Comparison of ENCODE assay signal across 10 mouse cellular contexts in the genomic region with DNA sequence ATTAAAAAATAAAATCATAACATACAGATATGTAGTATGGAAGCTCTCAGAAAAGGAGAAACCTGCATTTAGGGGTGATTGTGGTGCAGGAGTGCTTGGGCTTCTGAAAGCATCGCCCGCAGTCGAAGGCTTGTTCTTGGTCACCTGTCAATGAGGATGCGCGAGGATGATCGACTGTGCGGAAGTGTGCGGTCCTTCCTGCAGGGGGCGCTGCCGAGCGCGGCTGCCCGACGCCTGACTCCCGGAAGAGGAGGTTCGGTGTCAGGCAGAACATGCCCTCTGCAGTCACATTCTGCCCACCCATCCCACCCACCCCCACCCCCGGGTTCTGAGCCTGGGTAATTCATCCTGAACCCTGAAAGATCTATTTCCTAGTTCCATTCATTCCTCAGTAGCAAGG.
DNase-seq lines count a peak whose midpoint lies in the region; ATAC-seq and TF ChIP-seq lines count a peak whose summit lies in the region.
"Had no signal": no experiment of that assay in that cellular context is flagged by ENCODE, and none has a peak within 500 bp of the region (broad histone marks: within the 10 kb centered on the region; RNA-seq: fewer than 3 reads in every experiment).

No protein-coding gene starts in this region.

- peak; percentile 48 for TF ChIP-seq CTCF in forebrain, postnatal 0 days (IDR thresholded peaks at IDR 0.05; ENCODE audit: low read depth)
- peak; percentile 55; the same call in 1 of the 2 replicates for TF ChIP-seq CTCF in embryonic fibroblast, embryonic 13.5 days (IDR thresholded peaks at IDR 0.05; ENCODE audit: borderline replicate concordance, insufficient read depth, low read length)

- no peak overlapping the region for H3K4me2 ChIP-seq in forebrain, postnatal 0 days (ENCODE audit: low read depth)
- no peak overlapping the region for H3K4me2 ChIP-seq in forebrain, embryonic 16.5 days (ENCODE audit: low read length)
- no peak overlapping the region for H3K4me2 ChIP-seq in midbrain, embryonic 16.5 days (ENCODE audit: low read length)
- H3K4me2 ChIP-seq: midbrain, embryonic 12.5 days had no signal

- no peaks in the 10 kb centered on the region for H3K4me1 ChIP-seq in forebrain, postnatal 0 days (ENCODE audit: insufficient read depth)
- no peaks in the 10 kb centered on the region for H3K4me1 ChIP-seq in forebrain, embryonic 16.5 days (replicated peaks; ENCODE audit: control insufficient read depth, insufficient read depth, low read length)
- H3K4me1 ChIP-seq in midbrain, embryonic 10.5 days: peaks cover 3% of the 10 kb centered on the region; the same call in 1 of the 2 replicates
- H3K4me1 ChIP-seq in midbrain, embryonic 16.5 days (ENCODE audit: control insufficient read depth, insufficient read depth, low read length): no peaks in the 10 kb centered on the region
- no peaks in the 10 kb centered on the region for H3K4me1 ChIP-seq in embryonic fibroblast, embryonic 13.5 days (ENCODE audit: control insufficient read depth, insufficient read depth, low read length)
- H3K4me1 ChIP-seq: midbrain, embryonic 12.5 days had no signal

- H3K9me3 ChIP-seq in forebrain, postnatal 0 days (ENCODE audit: low read length): no peaks in the 10 kb centered on the region
- H3K9me3 ChIP-seq in forebrain, embryonic 16.5 days (ENCODE audit: control insufficient read depth, low read length): no peaks in the 10 kb centered on the region
- H3K9me3 ChIP-seq in midbrain, embryonic 10.5 days (replicated peaks): no peaks in the 10 kb centered on the region
- H3K9me3 ChIP-seq in midbrain, embryonic 16.5 days (replicated peaks; ENCODE audit: control insufficient read depth, low read length, poor library complexity, severe bottlenecking): no peaks in the 10 kb centered on the region

- no peak for DNase-seq in forebrain, postnatal 0 days
- DNase-seq in midbrain, embryonic 10.5 days (ENCODE audit: low spot score): peak; percentile 27
- DNase-seq in thymus, postnatal 0 days (ENCODE audit: low spot score): peak; percentile 49
- no peak for DNase-seq in left cerebral cortex, adult 11 months (ENCODE audit: low spot score)
- DNase-seq in adrenal gland, adult 18-20 months (ENCODE audit: low spot score in 2 of 2): no peak
- DNase-seq: cerebellum, adult 9-11 months had no signal

- no peak for ATAC-seq in forebrain, postnatal 0 days
- ATAC-seq in forebrain, embryonic 16.5 days: no peak
- no peak for ATAC-seq in midbrain, embryonic 16.5 days

- H3K27ac ChIP-seq in forebrain, postnatal 0 days (ENCODE audit: low read depth, low read length): no peak overlapping the region
- H3K27ac ChIP-seq in forebrain, embryonic 16.5 days (ENCODE audit: low read length): no peak overlapping the region
- no peak overlapping the region for H3K27ac ChIP-seq in midbrain, embryonic 10.5 days (replicated peaks)
- no peak overlapping the region for H3K27ac ChIP-seq in midbrain, embryonic 16.5 days (ENCODE audit: low read length)
- no peak overlapping the region for H3K27ac ChIP-seq in embryonic fibroblast, embryonic 13.5 days (ENCODE audit: insufficient read depth, low read length)
- H3K27ac ChIP-seq: midbrain, embryonic 12.5 days had no signal

- H3K36me3 ChIP-seq in forebrain, postnatal 0 days (ENCODE audit: insufficient read depth): no peaks in the 10 kb centered on the region
- H3K36me3 ChIP-seq in forebrain, embryonic 16.5 days (ENCODE audit: control insufficient read depth, insufficient read depth): no peaks in the 10 kb centered on the region
- no peaks in the 10 kb centered on the region for H3K36me3 ChIP-seq in midbrain, embryonic 10.5 days
- no peaks in the 10 kb centered on the region for H3K36me3 ChIP-seq in midbrain, embryonic 16.5 days (ENCODE audit: control insufficient read depth, insufficient read depth, low read length)
- H3K36me3 ChIP-seq: midbrain, embryonic 12.5 days had no signal

- no peak for TF ChIP-seq POLR2A in embryonic fibroblast, embryonic 13.5 days (IDR thresholded peaks at IDR 0.05; ENCODE audit: low read depth, low read length)

- H3K4me3 ChIP-seq in forebrain, postnatal 0 days (ENCODE audit: low read depth, low read length): no peak overlapping the region
- H3K4me3 ChIP-seq in forebrain, embryonic 16.5 days (replicated peaks; ENCODE audit: low read length): no peak overlapping the region
- H3K4me3 ChIP-seq in midbrain, embryonic 10.5 days: no peak overlapping the region
- no peak overlapping the region for H3K4me3 ChIP-seq in midbrain, embryonic 16.5 days (ENCODE audit: low read depth, low read length)
- H3K4me3 ChIP-seq in embryonic fibroblast, embryonic 13.5 days (ENCODE audit: insufficient read depth, low read length): no peak overlapping the region
- H3K4me3 ChIP-seq: midbrain, embryonic 12.5 days had no signal

- H3K27me3 ChIP-seq in forebrain, postnatal 0 days (ENCODE audit: insufficient read depth, low read length): no peaks in the 10 kb centered on the region
- no peaks in the 10 kb centered on the region for H3K27me3 ChIP-seq in forebrain, embryonic 16.5 days (replicated peaks; ENCODE audit: control insufficient read depth, insufficient read depth, low read length)
- H3K27me3 ChIP-seq in midbrain, embryonic 10.5 days (ENCODE audit: low read depth, poor library complexity, severe bottlenecking): 0 out of 2 replicates have a peak, but pooled peaks cover 3% of the 10 kb centered on the region
- H3K27me3 ChIP-seq in midbrain, embryonic 16.5 days (ENCODE audit: control insufficient read depth, insufficient read depth, low read depth, low read length): no peaks in the 10 kb centered on the region
- H3K27me3 ChIP-seq: midbrain, embryonic 12.5 days had no signal

- WGBS in forebrain, postnatal 0 days: 31% methylated on average over 17 of the region's 17 CpGs
- WGBS in forebrain, embryonic 16.5 days: 35% methylated on average over 17 of the region's 17 CpGs
- WGBS in midbrain, embryonic 10.5 days: 30% methylated on average over 17 of the region's 17 CpGs
- 28% methylated on average over 17 of the region's 17 CpGs for WGBS in midbrain, embryonic 16.5 days

- no peak overlapping the region for H3K9ac ChIP-seq in forebrain, postnatal 0 days
- H3K9ac ChIP-seq in forebrain, embryonic 16.5 days (replicated peaks; ENCODE audit: low read depth, low read length): no peak overlapping the region
- no peak overlapping the region for H3K9ac ChIP-seq in midbrain, embryonic 16.5 days (ENCODE audit: low read depth, low read length)
- H3K9ac ChIP-seq: midbrain, embryonic 12.5 days had no signal

Comparison
In these comparisons a context has a peak if more than half of its experiments do, and no peak if none do; other contexts are left out.
1. DNase-seq: peak in midbrain, embryonic 10.5 days (single experiment) and thymus, postnatal 0 days (single experiment); none in forebrain, postnatal 0 days (single experiment), left cerebral cortex, adult 11 months (single experiment) and adrenal gland, adult 18-20 months (0 of 2).